Mouse (Mus musculus) frontal cortex, postnatal 14 days (tissue): ENCODE measurements at regions not wholly inside any gene's neighbourhood (a gene's known extent, or its start where the extent isn't known, plus 50 kb on each side); places are given as distances from the start of the nearest gene placed in this dataset.
A peak's percentile ranks its signal among the peaks of the same experiment; 100 is the strongest.

Experiments used
- DNase-seq, 2 experiments: peaks; one replicate each; pipeline ENCODE4 v3.0.0; 2022; ENCODE audit warnings: low spot score in 2 of 2

GRCm38 (mm10) chr4:142956832-142957429, 255.9 kb downstream of the Prdm2 start:
- no peak for DNase-seq

GRCm38 (mm10) chr4:142956376-142956775, 256.4 kb downstream of the Prdm2 start:
- DNase-seq = no peak

GRCm38 (mm10) chr4:142953724-142954123, 259.1 kb downstream of the Prdm2 start:
- DNase-seq = no peak

GRCm38 (mm10) chr4:142952879-142953278, 259.9 kb downstream of the Prdm2 start:
- no peak for DNase-seq

GRCm38 (mm10) chr4:142947673-142948072, 265.1 kb downstream of the Prdm2 start:
- no peak for DNase-seq

GRCm38 (mm10) chr4:142933627-142934026, 279.2 kb downstream of the Prdm2 start:
- no peak for DNase-seq

GRCm38 (mm10) chr4:142929245-142929644, 283.6 kb downstream of the Prdm2 start:
- DNase-seq = no peak

GRCm38 (mm10) chr4:142927328-142928108, 285.3 kb downstream of the Prdm2 start:
- no peak for DNase-seq

- no peak for DNase-seq
Measured at GRCm38 (mm10) chr4:142925111-142925510, 287.7 kb downstream of the Prdm2 start.

GRCm38 (mm10) chr4:142909355-142909947, 303.3 kb downstream of the Prdm2 start:
- no peak for DNase-seq

GRCm38 (mm10) chr4:142908782-142909181, 304.0 kb downstream of the Prdm2 start:
- DNase-seq = no peak

- DNase-seq = no peak
Measured at GRCm38 (mm10) chr4:142903356-142904032, 309.3 kb downstream of the Prdm2 start.

- no peak for DNase-seq
Measured at GRCm38 (mm10) chr4:142900792-142901191, 312.0 kb downstream of the Prdm2 start.

GRCm38 (mm10) chr4:142898994-142899393, 313.8 kb downstream of the Prdm2 start:
- no peak for DNase-seq

GRCm38 (mm10) chr4:142890711-142891110, 322.1 kb downstream of the Prdm2 start:
- peak in 1 of 2 experiments; percentile 10 for DNase-seq

GRCm38 (mm10) chr4:142888891-142889290, 323.9 kb downstream of the Prdm2 start:
- no peak for DNase-seq

GRCm38 (mm10) chr4:142887876-142888275, 324.9 kb downstream of the Prdm2 start:
- DNase-seq = peak; percentile 17 to 50

- DNase-seq = peak; percentile 35 to 55
Measured at GRCm38 (mm10) chr4:142880323-142880759, 332.5 kb downstream of the Prdm2 start.

- no peak for DNase-seq
Measured at GRCm38 (mm10) chr4:142876151-142876550, 336.6 kb downstream of the Prdm2 start.

GRCm38 (mm10) chr4:142875105-142875504, 337.7 kb downstream of the Prdm2 start:
- DNase-seq = no peak

GRCm38 (mm10) chr4:142866341-142866740, 346.5 kb downstream of the Prdm2 start:
- DNase-seq = no peak

- no peak for DNase-seq
Measured at GRCm38 (mm10) chr4:142865593-142865992, 347.2 kb downstream of the Prdm2 start.
